In the genomic region with DNA sequence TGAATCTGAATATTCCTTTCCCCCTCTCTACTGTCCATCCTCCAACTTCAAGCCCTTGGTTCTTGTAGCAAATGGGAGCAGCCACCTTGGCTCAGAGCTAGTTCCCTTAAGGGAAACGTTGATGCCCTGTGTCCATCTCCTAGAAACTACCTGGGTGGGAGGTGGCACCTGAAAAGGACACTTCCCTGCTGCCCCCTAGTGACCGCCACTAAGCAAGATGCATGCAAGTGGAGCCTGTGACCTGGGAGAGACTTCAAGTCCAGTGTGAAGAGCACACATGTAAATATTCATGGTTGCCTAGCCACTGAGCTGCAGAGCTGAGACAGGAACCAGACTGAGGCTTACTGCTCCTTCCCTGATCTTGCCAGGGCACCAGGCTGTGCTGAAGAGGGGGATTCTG, we compare ENCODE assay signal across 10 mouse cellular contexts.
DNase-seq lines count a peak whose midpoint lies in the region; ATAC-seq and TF ChIP-seq lines count a peak whose summit lies in the region.
"Had no signal": no experiment of that assay in that cellular context is flagged by ENCODE, and none has a peak within 500 bp of the region (broad histone marks: within the 10 kb centered on the region; RNA-seq: fewer than 3 reads in every experiment).

No protein-coding gene starts in this region.

- H3K4me1 ChIP-seq in intestine, embryonic 16.5 days (ENCODE audit: control insufficient read depth, insufficient read depth, low read length): no peaks in the 10 kb centered on the region
- no peaks in the 10 kb centered on the region for H3K4me1 ChIP-seq in intestine, embryonic 15.5 days (replicated peaks)
- H3K4me1 ChIP-seq in lung, adult 2 months (ENCODE audit: control insufficient read depth, insufficient read depth, low read length): no peaks in the 10 kb centered on the region

- ATAC-seq in intestine, embryonic 16.5 days: 0 out of 2 replicates have a peak, but pooled peaks have one; percentile 13
- no peak for ATAC-seq in intestine, embryonic 15.5 days
- ATAC-seq in erythroid progenitor cell, adult 5-6 weeks (replicated peaks; ENCODE audit: low FRiP score, poor library complexity, severe bottlenecking): no peak
- ATAC-seq: Patski had no signal

- H3K4me2 ChIP-seq in intestine, embryonic 16.5 days (ENCODE audit: low read depth, low read length): no peak overlapping the region
- no peak overlapping the region for H3K4me2 ChIP-seq in intestine, embryonic 15.5 days (replicated peaks)

- H3K9me3 ChIP-seq in intestine, embryonic 16.5 days (ENCODE audit: control insufficient read depth, low read length): no peaks in the 10 kb centered on the region
- H3K9me3 ChIP-seq in intestine, embryonic 15.5 days: no peaks in the 10 kb centered on the region

- H3K27me3 ChIP-seq in intestine, embryonic 16.5 days (replicated peaks; ENCODE audit: control insufficient read depth, insufficient read depth, low read length): no peaks in the 10 kb centered on the region
- no peaks in the 10 kb centered on the region for H3K27me3 ChIP-seq in intestine, embryonic 15.5 days (replicated peaks)
- H3K27me3 ChIP-seq: Patski had no signal

- peak; percentile 22 for DNase-seq in B cell, adult 2 months
- DNase-seq in ES-CJ7 (ENCODE audit: low read depth, low spot score): peak; percentile 14
- no peak for DNase-seq in lung, adult 2 months
- no peak for DNase-seq in right cerebral cortex, postnatal 25 days
- DNase-seq: right cerebral cortex, postnatal 14 days had no signal

- WGBS in intestine, embryonic 16.5 days: 13% methylated on average over 2 of the region's 2 CpGs
- WGBS in intestine, embryonic 15.5 days: 13% methylated on average over 2 of the region's 2 CpGs
- 4% methylated on average over 2 of the region's 2 CpGs for WGBS in lung, adult 2 months

- no peak overlapping the region for H3K9ac ChIP-seq in intestine, embryonic 16.5 days (ENCODE audit: low read depth, low read length)
- no peak overlapping the region for H3K9ac ChIP-seq in intestine, embryonic 15.5 days

- H3K27ac ChIP-seq in intestine, embryonic 16.5 days (ENCODE audit: low read length): no peak overlapping the region
- no peak overlapping the region for H3K27ac ChIP-seq in intestine, embryonic 15.5 days
- H3K27ac ChIP-seq: macrophage had no signal

- H3K36me3 ChIP-seq in intestine, embryonic 16.5 days (ENCODE audit: control insufficient read depth, insufficient read depth, low read length): no peaks in the 10 kb centered on the region
- H3K36me3 ChIP-seq in intestine, embryonic 15.5 days: no peaks in the 10 kb centered on the region

- no peak overlapping the region for H3K4me3 ChIP-seq in intestine, embryonic 16.5 days (ENCODE audit: low read length)
- no peak overlapping the region for H3K4me3 ChIP-seq in intestine, embryonic 15.5 days (replicated peaks)
- no peak overlapping the region for H3K4me3 ChIP-seq in lung, adult 2 months (replicated peaks; ENCODE audit: extremely low read depth, low read depth, low read length)

- peak; percentile 46; the same call in 1 of the 2 replicates for TF ChIP-seq CTCF in lung, adult 2 months (IDR thresholded peaks at IDR 0.05; ENCODE audit: insufficient read depth, low read length)

- TF ChIP-seq POLR2A in lung, adult 2 months (IDR thresholded peaks at IDR 0.05; ENCODE audit: borderline replicate concordance, extremely low read depth, low read depth, low read length): no peak

Comparison
In these comparisons a context has a peak if more than half of its experiments do, and no peak if none do; other contexts are left out.
1. DNase-seq: peak in B cell, adult 2 months (2 of 2) and ES-CJ7 (single experiment); none in lung, adult 2 months (single experiment) and right cerebral cortex, postnatal 25 days (single experiment).